ENCODE assay signal across 8 mouse cellular contexts in genomic region chr10:91270955-91271741, GRCm38 (mm10).
DNase-seq lines count a peak whose midpoint lies in the region; ATAC-seq lines count a peak whose summit lies in the region.

No protein-coding gene starts in this region.

- peak overlapping the region; percentile 47 for H3K9ac ChIP-seq in heart, embryonic 14.5 days (ENCODE audit: low read length)
- H3K9ac ChIP-seq in liver, embryonic 11.5 days (ENCODE audit: low read depth, low read length) = no peak overlapping the region

- H3K9me3 ChIP-seq in heart, embryonic 14.5 days (ENCODE audit: control insufficient read depth, low read length) = no peaks in the 10 kb centered on the region
- no peaks in the 10 kb centered on the region for H3K9me3 ChIP-seq in liver, embryonic 11.5 days (ENCODE audit: control insufficient read depth, low read length)

- peak overlapping the region in 1 of 2 experiments; percentile 23; a peak in 2 of 4 replicates for H3K4me3 ChIP-seq in heart, embryonic 14.5 days (ENCODE audit: control insufficient read depth in 1 of 2, insufficient read depth in 1 of 2, low read depth in 1 of 2, low read length in 2 of 2)
- peak overlapping the region; percentile 2 for H3K4me3 ChIP-seq in liver, embryonic 11.5 days (ENCODE audit: low read depth, low read length)

- 12% methylated on average over 14 of the region's 14 CpGs for WGBS in heart, embryonic 14.5 days
- WGBS in liver, embryonic 11.5 days = 11% methylated on average over 14 of the region's 14 CpGs

- H3K4me1 ChIP-seq in heart, embryonic 14.5 days (ENCODE audit: control insufficient read depth in 2 of 2, insufficient read depth in 2 of 2, low read length in 2 of 2) = peaks cover 2 to 9% of the 10 kb centered on the region in 2 experiments; a peak in 3 of 4 replicates
- H3K4me1 ChIP-seq in liver, embryonic 11.5 days (replicated peaks; ENCODE audit: control insufficient read depth, insufficient read depth, low read length) = no peaks in the 10 kb centered on the region

- no peaks in the 10 kb centered on the region for H3K27me3 ChIP-seq in heart, embryonic 14.5 days (ENCODE audit: control insufficient read depth, insufficient read depth, low read length)
- no peaks in the 10 kb centered on the region for H3K27me3 ChIP-seq in liver, embryonic 11.5 days (replicated peaks; ENCODE audit: control insufficient read depth, insufficient read depth, low read length)
- H3K27me3 ChIP-seq in splenic B cell, adult 2 months (ENCODE audit: control insufficient read depth, insufficient read depth, low read length, poor library complexity, severe bottlenecking) = no peaks in the 10 kb centered on the region

- DNase-seq in c-Kit-negative CD71-positive TER-119-positive erythroid progenitor cells, embryonic 14.5 days (ENCODE audit: low read depth, low spot score) = peak; percentile 73
- DNase-seq in fibroblast of lung, adult 2 months (ENCODE audit: low read depth) = peak; percentile 60
- DNase-seq in kidney, postnatal 10 days = peak; percentile 90
- DNase-seq in liver, embryonic 11.5 days (ENCODE audit: low spot score) = peak; percentile 72
- peak; percentile 93 for DNase-seq in naive thymus-derived CD4-positive, alpha-beta T cell, adult 2 months (ENCODE audit: low read depth)
- DNase-seq in splenic B cell, adult 2 months (ENCODE audit: low read depth, low spot score) = peak; percentile 88

- no peak overlapping the region for H3K27ac ChIP-seq in heart, embryonic 14.5 days (replicated peaks in 1 of 2; ENCODE audit: control insufficient read depth in 1 of 2, insufficient read depth in 1 of 2, low read depth in 2 of 2, low read length in 2 of 2)
- no peak overlapping the region for H3K27ac ChIP-seq in liver, embryonic 11.5 days (ENCODE audit: low read depth, low read length)

- H3K36me3 ChIP-seq in heart, embryonic 14.5 days (ENCODE audit: control insufficient read depth, insufficient read depth, low read length) = no peaks in the 10 kb centered on the region
- no peaks in the 10 kb centered on the region for H3K36me3 ChIP-seq in liver, embryonic 11.5 days (ENCODE audit: control insufficient read depth, insufficient read depth, low read length)
- H3K36me3 ChIP-seq in splenic B cell, adult 2 months (ENCODE audit: control insufficient read depth, insufficient read depth, low read length, poor library complexity, severe bottlenecking) = no peaks in the 10 kb centered on the region

- peak; percentile 66 for ATAC-seq in CD4-positive, CD25-positive, alpha-beta regulatory T cell, adult 4 months
- no peak for ATAC-seq in heart, embryonic 14.5 days (ENCODE audit: insufficient number of reproducible peaks, insufficient read depth, low FRiP score, low read depth)
- ATAC-seq in liver, embryonic 11.5 days (replicated peaks; ENCODE audit: low FRiP score) = peak; percentile 66

- H3K4me2 ChIP-seq in heart, embryonic 14.5 days (ENCODE audit: low read length) = peak overlapping the region; percentile 60
- peak overlapping the region; percentile 56 for H3K4me2 ChIP-seq in liver, embryonic 11.5 days
